Mouse (Mus musculus) urinary bladder, adult 2 months (tissue): ENCODE data around the gene Grn. TPM values are rescaled to one million over a fixed set of nuclear protein-coding genes. Genes with fewer than 3 reads are reported as not detected.

ENCODE experiments used
- DNase-seq: peaks from one replicate; pipeline ENCODE4 v3.0.0; 2022; ENCODE audit warnings: low spot score
- polyA plus RNA-seq: library from polyadenylated mRNA; depleted of rRNA; stranded (reverse); fragments of >200 nt; gene quantifications from 2 replicates; pipeline ENCODE4 v1.2.3, GENCODE M21; 2012; rRNA removed

The Grn gene
- polyA plus RNA-seq, 1 experiment, result 190 TPM

DNA sequence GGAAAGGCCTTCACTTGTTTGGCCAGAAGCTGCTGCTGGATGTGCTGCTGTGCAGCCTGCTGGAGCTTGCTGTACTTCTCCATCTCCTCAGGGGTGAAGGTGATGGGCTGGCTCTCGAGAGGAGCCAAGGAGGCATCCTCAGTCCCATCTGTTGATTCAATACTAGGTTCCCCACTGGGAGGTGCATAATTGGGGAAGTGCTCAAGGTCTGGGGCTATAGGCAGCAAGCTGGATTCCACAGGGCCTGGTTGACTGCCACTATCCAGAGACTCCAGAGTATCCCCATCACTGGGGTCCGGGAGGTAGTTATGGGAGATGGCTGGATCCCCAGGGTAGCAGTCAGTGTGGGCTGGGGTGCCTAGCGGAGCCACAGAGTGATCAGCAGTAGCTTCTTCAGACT is 48.6 kb downstream of the Grn start:
- DNase-seq, result no peak

DNA sequence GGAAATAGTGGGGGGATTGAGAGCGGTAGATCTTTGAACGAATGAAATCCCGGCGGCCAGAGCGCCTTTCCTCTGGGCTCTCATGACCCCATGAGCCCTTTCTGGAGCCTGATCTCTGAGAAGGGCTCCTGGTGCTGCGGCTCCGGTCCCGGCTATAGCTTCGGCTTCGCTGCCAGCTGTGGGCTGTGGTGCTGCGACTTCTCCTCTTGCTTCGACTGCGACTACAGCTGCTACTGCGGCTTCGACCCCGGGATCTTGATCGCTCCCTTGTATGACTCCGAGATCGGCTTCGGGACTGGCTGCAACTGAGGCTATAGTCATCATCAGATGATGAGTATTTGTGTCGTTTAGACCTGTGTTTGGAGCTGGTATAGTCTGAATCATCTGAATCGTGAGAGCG is 49.5 kb downstream of the Grn start:
- DNase-seq, result no peak

DNA sequence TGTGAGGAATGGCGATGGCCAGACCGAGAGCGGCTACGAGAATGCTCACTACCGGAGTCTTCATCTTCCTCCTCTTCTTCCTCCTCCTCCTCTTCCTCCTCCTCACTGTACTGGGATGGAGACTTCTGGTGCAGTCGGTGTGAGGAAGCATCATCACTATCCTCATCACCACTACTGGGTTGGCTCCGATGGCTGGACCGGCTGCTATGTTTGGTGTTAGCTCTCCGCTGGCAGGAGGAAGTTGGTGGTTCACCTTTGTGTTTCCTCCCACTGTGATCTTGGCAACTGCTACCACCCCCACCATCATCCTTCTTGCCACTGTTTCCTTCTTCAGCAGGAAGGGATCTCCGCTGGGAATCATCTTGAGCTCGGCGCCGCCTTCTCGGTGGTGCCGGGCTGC is 50.0 kb downstream of the Grn start:
- no peak for DNase-seq

DNA sequence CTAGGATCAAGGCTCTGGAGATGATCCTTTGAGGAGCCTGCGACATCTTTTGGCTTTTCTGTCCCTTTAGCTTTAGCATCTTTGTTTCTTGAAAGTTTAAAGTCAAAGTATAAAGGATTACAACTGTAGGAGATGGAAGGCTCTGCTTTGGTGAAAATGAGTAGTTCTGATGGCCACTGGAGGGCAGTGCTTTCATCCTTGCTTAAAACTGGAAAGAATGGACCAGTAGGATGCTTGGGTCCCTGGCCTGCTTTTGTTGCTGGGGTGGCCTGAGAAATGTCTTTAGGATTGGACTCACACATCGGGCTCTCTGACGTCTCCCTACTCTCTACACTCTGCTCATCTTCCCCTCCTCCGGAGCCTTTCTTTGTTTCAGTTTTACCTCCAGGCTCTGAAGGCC is 50.8 kb downstream of the Grn start:
- DNase-seq, result no peak

DNA sequence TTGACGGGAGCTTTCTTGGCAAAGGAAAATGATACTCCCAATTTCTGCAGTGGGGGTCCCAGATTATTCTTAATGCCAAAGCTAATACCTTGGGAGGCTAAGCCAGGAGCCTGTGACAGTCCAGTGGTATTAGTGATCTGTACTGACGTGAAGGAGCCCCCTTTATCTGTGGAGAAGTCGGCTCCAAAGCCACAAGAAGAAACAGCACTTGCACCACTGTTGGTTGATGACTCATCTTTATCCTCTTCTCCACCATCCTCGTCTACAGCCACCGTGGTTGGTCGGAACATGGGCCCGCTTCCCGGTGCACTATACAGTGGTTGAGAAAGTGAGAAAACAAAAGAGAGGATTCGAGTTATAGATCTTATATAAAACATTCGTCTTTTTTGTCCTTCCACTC is 51.7 kb downstream of the Grn start:
- no peak for DNase-seq

Other genes starting within 250 kb of the Grn start
- 29.9 and 32.4 TPM in 2 replicates for gene Lsm12, start 245.0 kb upstream of the Grn start, polyA plus RNA-seq
- 73.3 and 80.1 TPM in 2 replicates for gene G6pc3, start 240.7 kb upstream of the Grn start, polyA plus RNA-seq
- 58.1 and 75.4 TPM in 2 replicates for gene Hdac5, start 200.1 kb upstream of the Grn start, polyA plus RNA-seq
- gene BC030867, start 181.4 kb upstream of the Grn start, polyA plus RNA-seq, result 0.41 TPM in 2 replicates
- 0.63 and 0.65 TPM in 2 replicates for gene Asb16, start 161.6 kb upstream of the Grn start, polyA plus RNA-seq
- 50.8 and 57.6 TPM in 2 replicates for gene Tmub2, start 145.4 kb upstream of the Grn start, polyA plus RNA-seq
- gene Atxn7l3, start 133.7 kb upstream of the Grn start, polyA plus RNA-seq, result 36.5 and 38.6 TPM in 2 replicates
- 45.7 and 61.5 TPM in 2 replicates for gene Ubtf, start 110.6 kb upstream of the Grn start, polyA plus RNA-seq
- 0.01 TPM in 1 of 2 replicates, not detected in the other for gene Slc4a1, start 64.1 kb upstream of the Grn start, polyA plus RNA-seq
- 1.4 and 2.9 TPM in 2 replicates for gene Rundc3a, start 36.9 kb upstream of the Grn start, polyA plus RNA-seq
- gene Slc25a39, start 22.4 kb upstream of the Grn start, polyA plus RNA-seq, result 80.3 and 88.2 TPM in 2 replicates
- gene Fam171a2, start 17.4 kb downstream of the Grn start, polyA plus RNA-seq, result 6.9 and 10.4 TPM in 2 replicates
- 5.7 and 7.2 TPM in 2 replicates for gene Itga2b, start 39.8 kb downstream of the Grn start, polyA plus RNA-seq
- gene Gpatch8, start 126.1 kb downstream of the Grn start, polyA plus RNA-seq, result 17.5 and 23.9 TPM in 2 replicates
- 53.0 and 56.5 TPM in 2 replicates for gene Gm11627, start 149.1 kb downstream of the Grn start, polyA plus RNA-seq
- gene Fzd2, start 174.1 kb downstream of the Grn start, polyA plus RNA-seq, result 53.7 and 54.9 TPM in 2 replicates
- gene Meioc, start 233.4 kb downstream of the Grn start, polyA plus RNA-seq, result 0.04 and 0.09 TPM in 2 replicates